Mouse (Mus musculus) heart, adult 2 months (tissue): ENCODE measurements around the gene 1810046K07Rik.

Source experiments
- CTCF ChIP-seq: fragments of 200-600 bp; IDR thresholded peaks from 2 replicates; pipeline ENCODE4 v1.8.1; 2022; ENCODE audit warnings: antibody characterized with exemption, mild to moderate bottlenecking, moderate library complexity
- EP300 ChIP-seq: fragments of 200-500 bp; IDR thresholded peaks from 2 replicates; pipeline ENCODE4 v1.6.1; 2011; ENCODE audit warnings: low read depth, low read length, control low read depth; ENCODE audit not compliant: insufficient read depth
- POLR2A ChIP-seq: fragments of 200-500 bp; IDR thresholded peaks from 2 replicates; pipeline ENCODE4 v1.6.1; 2011; ENCODE audit warnings: mild to moderate bottlenecking, low read depth, low read length, control low read depth; ENCODE audit not compliant: insufficient read depth

DNA sequence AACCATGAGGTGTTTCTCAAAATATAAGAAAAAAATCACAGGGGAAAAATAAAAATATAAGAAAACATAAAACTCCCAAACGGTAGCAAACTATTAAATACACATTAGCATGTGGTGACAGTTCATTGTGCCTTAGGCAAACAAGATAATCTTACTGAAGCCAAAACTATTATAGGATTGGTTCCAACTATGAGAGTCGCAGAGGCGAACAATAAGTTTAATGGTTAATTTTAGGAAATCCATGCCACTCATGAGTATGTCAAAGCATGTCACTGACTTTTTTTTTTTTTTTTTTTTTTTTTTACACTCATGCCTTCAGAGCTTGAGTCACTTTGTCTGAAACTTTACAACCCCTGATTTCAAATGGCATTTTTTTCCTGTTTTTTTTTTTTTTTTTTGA, 22.4 kb downstream of the 1810046K07Rik start:
- TF ChIP-seq POLR2A: no peak
- no peak for TF ChIP-seq CTCF
- no peak for TF ChIP-seq EP300
